Mouse (Mus musculus): ENCODE measurements around the gene Cd300lg.

The Cd300lg gene

DNA sequence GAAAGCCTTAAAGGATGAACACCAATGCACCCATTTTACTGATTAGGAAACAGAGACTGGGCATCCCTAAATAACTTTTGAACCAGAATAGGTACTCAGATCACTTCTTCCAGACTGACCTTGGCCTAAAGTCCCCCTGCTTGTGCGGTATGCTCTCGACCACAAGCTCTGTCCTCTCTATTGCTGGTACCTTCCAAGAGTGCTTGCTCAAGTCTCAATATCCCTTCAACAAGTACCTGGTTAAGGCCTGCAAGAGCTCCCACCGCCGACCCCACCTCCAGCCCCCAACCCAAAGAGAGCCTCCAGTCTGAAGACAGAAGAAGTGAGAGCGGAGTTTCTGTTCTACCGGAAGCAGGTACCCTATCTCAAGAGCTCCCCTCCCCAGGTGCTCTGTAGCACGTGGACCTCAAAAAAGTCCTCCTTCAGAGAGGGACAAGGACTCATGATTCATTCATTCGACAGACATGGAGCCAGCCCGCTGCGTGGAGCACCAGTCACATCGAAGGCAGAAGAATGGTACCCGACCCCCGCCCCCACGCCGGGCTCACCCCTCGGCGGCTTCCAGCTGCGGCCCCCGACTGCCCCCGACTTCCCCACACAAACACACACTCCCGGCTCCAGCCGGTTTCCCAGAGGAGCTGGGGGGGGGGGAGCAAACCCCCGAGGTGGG, 15.2 kb upstream of the Cd300lg start:
- peak; percentile 54 for DNase-seq (ENCODE audit: low spot score)

DNA sequence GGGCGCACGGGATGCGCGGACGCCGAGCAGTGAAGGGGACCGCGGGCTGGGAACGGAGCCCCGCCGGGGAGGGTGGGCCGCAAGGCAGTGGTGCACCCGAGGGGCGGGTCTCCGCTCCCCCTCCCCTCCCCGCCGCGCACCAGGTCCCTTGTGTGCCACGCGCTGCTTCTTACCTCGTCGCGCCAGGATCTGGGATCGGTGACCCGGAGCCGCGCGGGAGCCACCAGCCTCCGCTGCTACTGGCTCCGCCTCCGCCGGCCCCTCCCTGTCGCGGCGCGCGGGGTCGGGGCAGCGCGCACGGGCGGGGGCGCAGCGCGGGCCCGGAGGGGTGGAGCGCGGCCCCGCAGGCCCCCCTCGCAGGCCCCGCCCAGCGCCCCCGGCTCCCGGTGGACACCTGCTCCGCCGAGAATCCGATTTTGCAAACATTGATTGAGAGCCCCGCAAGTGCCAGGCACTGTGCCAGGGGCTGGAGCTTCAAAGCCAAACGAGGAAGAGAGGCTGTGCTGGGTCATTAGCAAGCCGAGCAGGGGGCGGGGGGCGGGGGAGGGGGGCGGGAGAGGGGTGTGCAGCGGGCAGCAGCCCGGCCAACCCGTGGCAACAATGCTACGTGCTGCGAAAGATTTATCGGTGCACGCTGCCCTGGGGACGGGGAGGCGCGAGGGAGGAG, 14.5 kb upstream of the Cd300lg start:
- DNase-seq (ENCODE audit: low spot score) = peak; percentile 87

DNA sequence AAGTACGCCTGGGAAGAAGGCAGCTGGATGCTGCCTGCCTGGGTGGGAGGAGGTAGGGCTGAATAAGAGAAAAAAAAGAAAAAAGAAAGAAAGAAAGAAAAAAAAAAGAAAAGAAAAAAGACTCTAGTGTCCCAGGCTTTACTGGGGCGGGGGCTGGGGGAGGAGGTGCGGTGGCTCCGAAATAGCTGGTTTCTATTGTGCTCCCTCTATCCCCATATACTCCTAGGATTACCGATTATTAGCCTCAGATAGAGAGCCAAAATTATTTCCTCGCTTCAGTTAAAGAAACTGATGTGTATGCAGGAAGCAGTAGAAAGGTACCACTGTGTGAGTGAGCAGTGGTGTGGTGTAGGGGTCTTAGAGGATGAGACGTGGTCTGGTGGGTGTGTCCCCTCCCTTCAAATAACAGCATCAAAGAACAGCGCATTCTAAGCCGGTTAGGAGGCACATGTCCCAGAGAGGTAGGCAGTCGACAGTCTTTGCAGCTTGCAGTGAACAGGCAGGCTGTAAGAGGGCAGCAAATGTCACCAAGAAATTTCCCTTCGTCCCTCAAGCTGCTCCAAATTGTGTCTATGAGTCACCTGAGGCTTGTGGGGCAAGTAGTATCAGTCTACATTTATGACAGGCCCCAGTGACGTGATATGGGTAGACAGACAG, 13.8 kb upstream of the Cd300lg start:
- peak; percentile 53 for DNase-seq (ENCODE audit: low spot score)

DNA sequence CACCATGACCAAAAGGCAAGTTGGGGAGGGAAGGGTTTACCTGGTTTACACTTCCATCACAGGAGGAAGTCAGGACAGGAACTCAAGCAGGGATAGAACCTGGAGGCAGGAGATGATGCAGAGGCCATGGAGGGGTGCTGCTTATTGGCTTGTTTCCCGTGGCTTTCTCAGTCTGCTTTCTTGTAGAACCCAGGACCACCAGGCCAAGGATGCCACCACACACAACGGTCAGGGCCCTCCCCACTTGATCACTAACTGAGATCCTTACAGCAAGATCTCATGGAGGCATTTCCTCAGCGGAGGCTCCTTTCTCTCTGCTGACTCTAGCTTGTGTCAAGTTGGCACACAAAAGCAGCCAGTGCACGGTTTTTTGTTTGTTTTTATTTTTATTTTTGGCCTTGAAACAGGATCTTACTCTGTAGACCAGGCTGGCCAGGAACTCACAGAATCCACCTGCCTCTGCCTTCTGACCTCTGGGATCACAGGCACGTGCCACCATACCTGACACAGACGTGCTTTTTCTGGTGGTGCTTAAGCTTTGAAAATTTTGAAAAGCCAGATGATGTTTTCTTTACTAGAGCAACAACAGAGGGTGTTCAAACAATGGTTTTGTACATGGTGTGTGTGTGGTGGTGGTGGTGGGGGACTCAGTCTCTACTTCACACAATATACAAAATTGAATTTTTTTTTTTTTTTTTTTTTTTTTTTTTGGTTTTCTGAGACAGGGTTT, 13.1 kb upstream of the Cd300lg start, which contains the start of gene Mpp3:
Gene Mpp3, minus strand, starts transcription at position 375 of the 730 bp plus-strand sequence.
- DNase-seq (ENCODE audit: low spot score) = no peak

DNA sequence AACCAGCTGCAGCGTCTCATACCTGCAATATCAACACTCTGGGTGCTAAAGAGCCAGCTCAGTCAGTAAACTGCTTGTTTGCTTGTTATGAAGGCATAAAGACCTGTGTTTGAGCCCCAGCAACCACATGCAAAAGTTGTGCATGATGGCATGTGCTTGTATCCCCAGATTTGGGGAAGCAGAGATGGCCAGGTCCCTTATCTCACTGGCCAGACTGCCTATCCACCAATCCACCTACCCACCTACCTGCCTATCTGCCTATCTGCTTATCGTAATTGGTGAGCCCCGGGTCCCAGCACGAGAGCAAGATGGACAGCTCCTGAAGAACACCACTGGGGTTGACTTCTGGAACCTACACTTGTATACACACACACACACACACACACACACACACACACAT, 12.0 kb upstream of the Cd300lg start:
- no peak for DNase-seq (ENCODE audit: low spot score)

DNA sequence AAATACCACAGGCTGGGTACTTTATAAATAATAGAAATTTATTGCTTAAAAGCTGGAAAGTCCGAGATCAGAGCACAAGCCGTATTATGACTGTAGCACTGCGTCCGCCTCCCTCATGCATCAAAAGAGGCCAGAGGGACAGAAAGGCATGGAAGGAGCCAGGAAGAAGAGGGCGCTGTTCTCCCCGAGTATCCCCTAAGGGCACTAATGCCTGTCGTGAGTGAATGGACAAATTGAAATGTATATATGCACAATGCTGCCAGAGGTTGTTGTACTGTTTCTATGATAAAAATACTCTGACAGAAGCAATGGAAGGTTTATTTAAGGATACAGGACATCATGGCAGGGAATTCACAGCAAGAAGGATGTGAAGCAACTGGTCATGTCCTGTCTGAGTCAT, 11.3 kb upstream of the Cd300lg start:
- no peak for DNase-seq (ENCODE audit: low spot score)

DNA sequence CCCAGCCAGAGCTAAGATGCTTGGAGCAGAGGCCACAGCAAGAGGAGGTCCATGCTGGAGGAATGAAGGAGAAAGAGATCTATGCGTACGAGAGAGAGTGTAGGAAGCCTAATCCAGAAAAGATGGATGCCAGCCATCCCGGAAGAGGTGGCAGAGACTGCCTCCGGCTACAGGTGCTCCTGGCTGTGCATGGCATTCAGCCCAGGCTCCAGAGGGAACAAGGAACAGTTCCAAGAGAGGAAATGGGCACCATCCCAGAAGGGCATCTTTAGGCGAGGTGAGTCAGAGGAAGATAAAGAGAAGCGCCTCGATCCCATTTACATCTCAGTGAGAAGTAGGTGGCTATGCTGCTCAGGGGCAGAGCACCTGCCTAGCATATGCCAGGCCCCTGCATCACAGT, 10.2 kb upstream of the Cd300lg start:
- DNase-seq (ENCODE audit: low spot score) = no peak

DNA sequence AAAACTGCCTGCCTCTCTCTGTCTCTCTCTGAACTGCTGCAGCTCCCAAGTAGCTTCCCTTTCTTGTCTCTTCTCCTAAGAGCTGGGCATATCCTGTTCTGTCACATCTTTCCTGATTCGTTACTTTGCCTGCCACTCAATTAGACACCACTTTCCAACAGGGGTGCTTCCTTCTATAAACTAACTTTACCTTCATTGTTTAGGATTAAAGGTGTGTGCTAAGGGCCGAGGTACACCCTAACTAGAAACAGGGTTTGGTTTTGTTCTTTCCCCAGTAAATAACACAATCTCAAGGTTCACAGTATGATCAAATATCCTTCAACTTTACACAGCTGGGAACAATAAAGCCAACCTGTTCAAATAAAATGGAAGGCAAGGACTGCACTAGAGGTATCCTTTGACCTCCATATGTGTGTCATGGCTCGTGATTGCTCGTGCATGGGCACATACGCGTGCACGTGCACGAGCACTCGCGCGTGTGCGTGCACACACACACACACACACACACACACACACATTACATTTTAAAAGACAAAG, 8.2 kb upstream of the Cd300lg start:
- DNase-seq (ENCODE audit: low spot score) = no peak

DNA sequence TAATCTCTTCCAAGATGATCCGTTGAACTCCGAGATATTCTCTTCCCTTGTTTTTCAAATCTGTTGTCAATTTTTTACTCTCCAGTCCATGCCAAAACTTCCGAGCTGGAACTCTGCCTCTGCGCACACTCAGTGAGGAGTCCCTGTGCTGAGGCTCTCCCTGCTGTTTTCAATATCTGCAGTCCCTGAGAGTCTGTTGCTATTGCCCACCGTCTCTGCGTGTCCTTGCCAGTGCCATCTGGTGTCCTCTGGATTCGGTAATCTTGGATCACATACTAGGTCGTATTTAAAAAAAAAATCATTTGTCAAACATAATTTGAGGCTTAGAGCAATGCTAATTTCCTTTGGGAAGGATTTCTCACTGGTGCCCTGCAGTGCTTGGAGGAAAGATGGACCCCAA, 6.4 kb upstream of the Cd300lg start:
- DNase-seq (ENCODE audit: low spot score) = no peak

DNA sequence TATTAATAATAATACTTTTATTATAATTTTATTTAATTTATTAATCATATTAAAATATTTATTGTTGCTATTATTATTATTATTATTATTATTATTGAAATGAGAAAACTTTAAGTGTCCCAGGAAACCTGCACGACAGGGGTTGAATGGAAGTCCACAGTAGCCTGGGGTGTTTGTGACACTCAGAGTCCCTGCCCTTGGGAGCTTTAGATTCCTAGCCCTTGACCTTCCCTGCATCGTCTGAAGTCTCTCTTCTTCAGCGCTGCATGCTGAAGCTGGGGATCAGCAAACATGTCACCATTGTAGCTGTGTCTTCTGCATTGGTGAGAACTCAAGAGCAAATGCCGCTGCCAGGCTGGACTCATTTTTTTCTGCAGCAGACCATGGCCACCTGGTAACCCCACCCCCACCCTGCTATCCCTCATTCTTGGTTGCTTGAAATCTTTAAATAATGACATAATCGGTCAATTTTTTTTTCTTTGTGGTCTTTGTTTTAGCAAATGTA, 5.8 kb upstream of the Cd300lg start:
- no peak for DNase-seq (ENCODE audit: low spot score)

DNA sequence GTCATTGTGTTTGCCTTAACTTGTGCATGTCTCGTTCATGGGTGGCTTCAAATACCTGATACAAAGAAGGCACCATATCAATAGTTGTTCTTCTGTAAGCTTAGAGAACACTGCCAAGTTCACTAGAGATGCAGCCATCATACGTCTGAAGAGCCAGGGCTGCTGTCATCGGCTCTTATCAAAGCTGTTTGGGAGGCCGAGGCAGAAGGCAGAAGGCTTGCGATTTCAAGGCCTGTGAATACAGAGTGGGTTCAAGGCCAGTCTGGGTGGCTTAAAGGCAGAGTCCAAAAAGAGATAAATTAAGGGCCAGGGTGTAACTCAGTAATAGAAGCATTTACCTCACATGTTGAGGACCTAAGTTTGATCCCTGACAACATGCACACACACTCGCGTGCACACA, 5.0 kb upstream of the Cd300lg start:
- DNase-seq (ENCODE audit: low spot score) = no peak

DNA sequence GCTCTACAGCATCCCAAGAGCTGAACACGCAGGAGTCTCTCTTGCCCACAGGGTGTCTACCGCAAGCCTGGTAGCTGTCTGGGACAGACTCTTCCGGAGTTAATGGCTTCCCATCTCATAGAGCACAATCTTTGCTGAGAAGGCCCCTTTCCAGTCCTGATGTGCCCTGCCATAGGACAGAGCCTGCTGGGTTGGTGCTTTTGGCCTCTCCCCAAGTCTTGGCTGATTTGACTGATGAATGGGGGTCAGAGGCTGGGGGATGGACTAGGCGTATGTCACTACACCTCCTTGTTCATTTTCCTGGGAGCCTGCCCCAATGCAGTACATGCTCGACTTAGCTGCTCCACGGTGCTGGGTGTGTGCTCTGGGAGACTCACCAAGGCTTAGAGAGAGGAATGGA, 3.5 kb upstream of the Cd300lg start:
- no peak for DNase-seq (ENCODE audit: low spot score)

DNA sequence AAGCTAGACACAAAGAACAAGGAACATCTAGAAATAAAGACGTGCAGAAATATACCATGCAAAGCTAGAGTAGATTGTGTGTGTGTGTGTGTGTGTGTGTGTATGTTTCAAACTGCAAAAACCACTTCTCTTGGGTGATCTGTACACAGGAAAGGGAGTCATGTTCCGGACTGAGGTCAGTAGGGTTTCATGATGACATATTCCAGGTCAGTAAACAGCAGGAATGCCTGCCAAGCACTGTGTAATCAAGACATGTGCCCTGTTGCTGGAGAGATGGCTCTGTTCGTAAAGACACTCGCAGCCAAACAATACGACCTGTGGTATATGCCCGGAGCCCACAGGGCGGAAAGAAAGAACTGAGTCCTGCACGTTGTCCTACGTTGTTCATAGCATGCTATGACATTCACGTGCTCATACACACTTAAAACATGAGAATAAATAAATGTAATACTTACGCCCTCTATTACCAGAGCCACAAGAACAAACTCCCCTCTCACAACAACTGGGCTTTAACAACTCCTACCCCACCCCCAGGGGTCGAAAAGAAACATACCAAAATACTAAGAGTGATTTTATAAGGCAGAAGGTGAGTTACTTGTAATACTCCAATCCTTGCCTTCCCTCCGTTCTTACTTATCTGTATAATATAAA, 1.7 kb upstream of the Cd300lg start:
- peak; percentile 4 for DNase-seq (ENCODE audit: low spot score)

DNA sequence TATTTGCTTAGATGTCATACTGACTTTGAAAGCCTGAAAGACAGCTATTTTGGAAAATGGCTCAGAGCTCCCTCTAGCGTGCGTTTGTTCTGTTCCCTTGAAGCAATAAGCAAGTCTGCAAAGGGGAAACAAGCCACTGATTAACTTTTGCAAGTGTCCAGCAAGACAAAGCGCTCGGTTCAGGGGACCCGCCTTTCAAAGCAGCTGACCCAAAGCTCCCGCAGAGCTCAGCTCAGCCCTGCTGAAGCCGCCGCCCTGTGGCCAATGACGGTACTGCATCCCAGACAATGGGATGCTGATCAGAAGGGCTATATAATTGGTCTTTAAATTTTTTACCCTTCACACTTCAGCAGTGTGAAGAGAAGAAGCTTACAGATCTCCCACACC, 1.2 kb upstream of the Cd300lg start:
- DNase-seq (ENCODE audit: low spot score) = peak; percentile 96

DNA sequence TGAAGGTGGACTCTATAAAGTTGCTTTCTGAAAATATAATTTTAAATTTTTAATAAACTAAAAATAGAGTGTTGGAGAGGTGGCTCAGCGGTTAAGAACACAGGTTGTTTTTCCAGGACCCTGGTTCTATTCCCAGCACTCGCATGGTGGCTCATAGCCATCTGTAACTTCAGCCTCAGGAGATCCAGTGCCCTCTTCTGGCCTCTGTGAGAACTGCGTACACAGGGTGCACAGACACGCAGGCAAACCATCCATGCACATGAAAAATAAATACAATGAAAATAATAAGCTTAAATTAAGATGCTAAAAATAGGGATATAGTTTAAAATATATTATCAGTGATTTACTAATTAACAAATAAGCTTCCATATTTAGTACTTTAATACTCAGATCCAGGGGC, 663 bp upstream of the Cd300lg start:
- peak; percentile 16 for DNase-seq (ENCODE audit: low spot score)

DNA sequence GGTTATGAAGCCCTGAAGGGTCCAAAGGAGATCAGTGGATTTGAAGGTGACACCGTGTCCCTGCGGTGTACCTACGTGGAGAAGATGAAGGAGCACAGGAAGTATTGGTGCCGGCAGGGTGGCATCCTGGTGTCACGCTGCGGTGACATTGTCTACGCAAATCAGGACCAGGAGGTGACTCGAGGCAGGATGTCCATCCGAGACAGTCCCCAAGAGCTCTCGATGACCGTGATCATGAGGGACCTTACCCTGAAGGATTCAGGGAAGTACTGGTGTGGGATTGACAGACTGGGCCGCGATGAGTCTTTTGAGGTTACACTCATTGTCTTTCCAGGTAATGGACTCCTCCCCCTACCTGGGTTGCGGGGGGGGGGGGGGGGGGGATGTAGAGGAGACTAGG, 1.7 kb downstream of the Cd300lg start:
- no peak for DNase-seq (ENCODE audit: low spot score)

DNA sequence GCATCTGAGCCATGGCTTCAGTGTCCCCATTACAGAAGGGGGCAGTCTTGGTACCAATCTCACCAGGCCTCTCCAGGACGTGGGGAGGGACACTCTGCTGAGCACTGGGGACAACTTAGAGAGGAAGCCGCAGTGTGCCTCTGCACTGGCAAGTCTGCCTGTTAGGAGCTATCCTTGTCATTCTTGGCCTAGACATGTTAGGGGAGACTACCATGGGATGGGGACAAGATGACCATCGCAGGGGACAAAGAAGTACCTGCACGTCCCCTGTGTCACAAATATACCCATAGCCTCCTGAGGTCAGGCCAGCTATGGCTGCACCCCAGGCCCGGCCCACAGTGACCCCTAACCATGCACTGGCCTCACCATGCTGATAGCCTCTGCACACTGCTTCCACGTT, 2.1 kb downstream of the Cd300lg start:
- DNase-seq (ENCODE audit: low spot score) = no peak

DNA sequence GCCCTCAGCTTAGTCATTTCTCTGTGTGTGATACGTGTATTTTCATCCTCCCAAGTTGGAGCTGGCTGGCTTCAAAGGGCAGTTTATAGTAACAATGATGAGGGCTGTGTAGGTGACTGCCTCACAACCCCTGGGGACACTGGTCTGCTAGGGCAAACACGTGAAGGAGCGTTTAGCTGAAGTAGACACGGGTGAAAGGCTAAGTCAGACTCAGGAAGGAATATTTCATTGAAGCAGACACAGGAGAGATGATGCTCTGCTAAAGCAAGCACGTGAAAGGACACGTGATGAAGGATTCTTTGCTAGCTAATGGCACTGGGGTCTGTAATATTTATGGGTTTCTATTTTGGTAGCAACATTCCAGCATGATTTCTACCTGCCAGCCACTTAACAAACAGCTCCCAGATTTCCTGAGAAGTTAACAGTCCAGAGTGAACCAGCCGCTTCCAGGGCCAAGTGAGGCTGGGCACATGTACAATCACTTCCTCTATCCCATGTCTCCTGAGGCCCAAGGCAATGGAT, 3.4 kb downstream of the Cd300lg start:
- DNase-seq (ENCODE audit: low spot score) = no peak

DNA sequence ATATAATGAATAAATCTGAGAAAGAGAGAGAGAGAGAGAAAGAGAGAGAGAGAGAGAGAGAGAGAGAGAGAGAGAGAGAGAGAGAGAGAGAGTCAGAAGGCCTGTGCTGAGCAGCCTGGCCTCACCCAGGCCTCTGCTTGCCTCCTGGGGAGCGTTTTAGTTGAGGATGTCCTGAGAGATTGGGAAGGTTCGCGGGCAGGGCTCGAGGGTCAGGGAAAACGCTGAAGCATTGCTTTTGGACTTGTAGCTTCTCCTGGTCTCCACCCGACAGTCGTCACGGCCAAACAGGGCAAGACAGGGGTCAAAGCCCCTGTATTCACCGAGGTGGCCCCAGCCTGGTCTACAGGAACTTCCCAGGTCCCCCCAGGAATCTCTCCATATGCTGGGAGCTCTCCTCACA, 5.3 kb downstream of the Cd300lg start:
- no peak for DNase-seq (ENCODE audit: low spot score)

DNA sequence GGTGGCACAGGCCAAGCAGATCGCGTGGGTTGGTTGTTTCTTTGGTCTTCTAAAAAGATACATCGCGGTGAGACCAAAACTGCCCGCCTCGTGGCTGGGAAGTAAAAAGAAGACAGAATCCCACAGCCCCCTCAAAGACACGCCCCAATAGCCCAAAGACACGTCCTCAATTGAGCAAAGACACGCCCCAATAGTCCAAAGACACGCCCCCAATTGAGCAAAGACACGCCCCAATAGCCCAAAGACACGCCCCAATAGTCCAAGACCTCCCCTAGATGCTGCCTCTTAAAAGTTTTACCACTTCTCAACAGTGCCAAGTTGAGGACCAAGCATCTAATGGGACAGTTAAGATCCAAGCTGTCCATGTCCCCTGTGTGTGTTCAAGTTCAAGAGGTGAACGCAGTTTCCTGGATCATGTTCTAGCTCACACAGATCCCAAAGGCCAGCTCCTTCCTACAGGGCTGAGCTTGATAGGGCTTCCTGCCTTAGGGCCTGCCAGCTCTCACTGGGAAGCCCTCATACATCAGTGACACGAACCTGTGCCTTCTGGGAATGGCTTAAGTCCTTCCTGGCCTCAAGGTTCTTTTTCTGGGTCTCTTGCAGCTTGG, 8.7 kb downstream of the Cd300lg start:
- no peak for DNase-seq (ENCODE audit: low spot score)

DNA sequence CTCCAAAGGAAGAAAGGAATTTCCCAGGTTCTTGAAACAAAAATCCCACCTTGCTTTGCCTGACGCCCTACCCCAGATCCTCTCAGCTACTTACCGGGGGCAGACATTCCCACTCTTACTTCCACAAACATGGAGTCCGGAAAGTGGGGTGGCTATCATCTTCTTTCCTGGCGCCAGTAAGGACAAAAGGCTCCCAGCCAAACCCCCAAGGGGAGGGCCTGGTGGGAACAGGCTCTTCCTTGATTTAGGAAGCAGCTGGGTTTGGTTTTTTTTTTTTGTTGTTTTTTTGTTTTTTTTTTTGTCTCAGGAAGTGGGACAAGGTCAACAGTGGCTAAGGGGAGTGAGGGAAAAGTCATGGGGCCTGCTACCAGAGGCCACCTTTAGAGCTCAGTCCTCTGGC, 10.2 kb downstream of the Cd300lg start:
- no peak for DNase-seq (ENCODE audit: low spot score)

All from embryo, embryonic 10.5 days (tissue).